Mouse (Mus musculus) midbrain, postnatal 0 days (tissue): ENCODE results near the gene Stil. TPM values are rescaled to one million over a fixed set of nuclear protein-coding genes. Genes with fewer than 3 reads are reported as not detected.

Source experiments
- ATAC-seq: fragments of 200-750 bp; cut with Nextera tagmentation; 2 replicates; pipeline ENCODE4 v1.8.0; 2017; ENCODE audit warnings: moderate number of reproducible peaks, mild to moderate bottlenecking, moderate TSS enrichment, moderate library complexity; ENCODE audit not compliant: low FRiP score
- DNase-seq: peaks from one replicate; pipeline ENCODE4 v3.0.0-alpha.2; 2015; ENCODE audit warnings: low spot score
- H3K27ac ChIP-seq: fragments of 300-500 bp; sonication (generic); 2 replicates; pipeline ENCODE4 v1.5.1; 2014; ENCODE audit warnings: low read depth, mild to moderate bottlenecking, low read length, mixed read lengths
- H3K27me3 ChIP-seq: fragments of 300-500 bp; sonication (generic); 2 replicates; pipeline ENCODE4 v1.6.1; 2014; ENCODE audit warnings: low read length, control low read depth, mixed read lengths; ENCODE audit not compliant: insufficient read depth
- H3K36me3 ChIP-seq: fragments of 300-500 bp; sonication (generic); 2 replicates; pipeline ENCODE4 v1.6.1; 2014; ENCODE audit warnings: low read length, control low read depth, mixed read lengths; ENCODE audit not compliant: insufficient read depth
- H3K4me1 ChIP-seq: fragments of 300-500 bp; sonication (generic); 2 replicates; pipeline ENCODE4 v1.6.1; 2014; ENCODE audit warnings: mild to moderate bottlenecking, control low read depth, antibody characterized with exemption, low read length, mixed read lengths; ENCODE audit not compliant: insufficient read depth
- H3K4me2 ChIP-seq: fragments of 300-500 bp; sonication (generic); 2 replicates; pipeline ENCODE4 v1.6.1; 2014; ENCODE audit warnings: low read depth, mild to moderate bottlenecking, low read length, mixed read lengths; ENCODE audit not compliant: poor library complexity, severe bottlenecking
- H3K4me3 ChIP-seq: fragments of 300-500 bp; sonication (generic); 2 replicates; pipeline ENCODE4 v1.5.1; 2014; ENCODE audit warnings: low read depth, mild to moderate bottlenecking, low read length, moderate library complexity
- H3K9ac ChIP-seq: fragments of 300-500 bp; sonication (generic); replicated peaks from 2 replicates; pipeline ENCODE4 v1.6.1; 2014; ENCODE audit warnings: mild to moderate bottlenecking, low read length, moderate library complexity, mixed read lengths; ENCODE audit not compliant: poor library complexity, severe bottlenecking
- H3K9me3 ChIP-seq: fragments of 300-500 bp; sonication (generic); 2 replicates; pipeline ENCODE4 v1.6.1; 2016; ENCODE audit warnings: low read length, control low read depth
- CTCF ChIP-seq: IDR thresholded peaks from 2 replicates; pipeline ENCODE4 v1.5.1; 2016; ENCODE audit warnings: antibody characterized with exemption, mild to moderate bottlenecking
- WGBS: fragments of 180-500 bp; shearing (Covaris S2); extraction: QIAGEN DNeasy Blood & Tissue Kit; methylation state at CpG from one replicate; pipeline ENCODE4 v1.1.7; 2014; 5-methylcytosine and 5-hydroxymethylcytosine counted together
- polyA plus RNA-seq: library from polyadenylated mRNA; unstranded; fragments of >200 nt; fragmentation: Nextera tagmentation; extraction: Ambion mirVana; gene quantifications from 2 replicates; pipeline ENCODE4 v1.2.1, GENCODE M21; 2015
- total RNA-seq: library from RNA; depleted of rRNA; stranded (reverse); fragments of >200 nt; gene quantifications from 2 replicates; pipeline ENCODE4 v1.2.3, GENCODE M21; 2014

Gene Stil
- total and polyA plus RNA-seq, 2 experiments from 2014 or later, result 1.4 to 1.9 TPM

DNA sequence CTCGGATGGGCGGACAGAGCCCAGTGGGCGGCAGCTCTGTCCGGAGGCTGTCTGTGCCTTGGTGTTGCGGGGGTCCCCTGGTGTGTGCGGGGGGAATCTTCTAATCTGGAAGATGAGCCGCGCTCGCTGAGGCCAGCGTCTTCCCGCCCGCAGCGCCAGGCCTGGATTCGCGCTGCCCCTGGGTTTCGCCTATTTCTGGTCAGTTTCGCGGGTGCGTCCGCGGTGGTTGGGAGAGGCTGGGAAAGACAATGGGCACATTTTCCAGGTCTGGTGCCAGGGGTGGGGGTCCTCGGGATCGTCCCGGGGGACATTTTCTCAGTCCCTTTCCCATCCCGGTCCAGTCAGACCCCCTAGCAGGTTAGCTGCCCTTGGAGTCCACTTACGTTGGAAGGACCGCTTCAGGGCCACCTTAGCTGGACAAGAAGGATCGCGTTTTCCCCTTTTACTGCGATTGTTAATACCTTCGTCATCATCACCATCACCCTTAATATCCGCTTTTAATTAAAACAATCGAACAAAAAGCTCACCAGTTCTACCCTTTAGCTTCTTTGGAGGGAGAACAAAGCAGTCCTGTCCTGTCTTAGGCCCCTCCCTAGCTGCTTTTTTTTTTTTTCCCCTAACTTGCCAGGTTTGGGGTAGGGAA lies 57.8 kb downstream of the Stil start:
- no peak for TF ChIP-seq CTCF
- Histone ChIP-seq H3K27me3 (peaks cover 44% of the 10 kb centered on the region), H3K4me3 (peak overlapping the region; percentile 42), H3K9ac (peak overlapping the region; percentile 69), H3K9me3 (no peaks in the 10 kb centered on the region), H3K4me1 (0 out of 2 replicates have a peak, but pooled peaks cover under 1% of the 10 kb centered on the region), H3K4me2 (peak overlapping the region; percentile 46), H3K36me3 (no peaks in the 10 kb centered on the region), H3K27ac (peak overlapping the region; percentile 84)
- under 1% methylated on average over 33 of the region's 33 CpGs for WGBS
- DNase-seq (no peak), ATAC-seq (peak; percentile 41; the same call in 1 of the 2 replicates)

GRCm38 (mm10) chr4:115058317-115058761 lies 58.4 kb downstream of the Stil start:
- H3K9ac ChIP-seq, result peak overlapping the region; percentile 69
- DNase-seq, result no peak
- peak overlapping the region; percentile 46 for H3K4me2 ChIP-seq

GRCm38 (mm10) chr4:115058871-115059590 lies 59.1 kb downstream of the Stil start:
- no peaks in the 10 kb centered on the region for H3K4me1 ChIP-seq
- no peaks in the 10 kb centered on the region for H3K36me3 ChIP-seq
- DNase-seq (no peak), ATAC-seq (no peak)
- peaks cover 41% of the 10 kb centered on the region for H3K27me3 ChIP-seq
- peak overlapping the region; percentile 42 for H3K4me3 ChIP-seq
- H3K9ac ChIP-seq, result peak overlapping the region; percentile 20
- WGBS, result 1% methylated on average over 23 of the region's 23 CpGs
- TF ChIP-seq CTCF, result no peak
- peak overlapping the region; percentile 84 for H3K27ac ChIP-seq
- H3K4me2 ChIP-seq, result peak overlapping the region; percentile 46
- H3K9me3 ChIP-seq, result no peaks in the 10 kb centered on the region

More at GRCm38 (mm10) chr4:115058317-115058761, 58.4 kb downstream of the Stil start:
- peak overlapping the region; percentile 84 for H3K27ac ChIP-seq
- no peaks in the 10 kb centered on the region for H3K4me1 ChIP-seq
- ATAC-seq, result no peak
- peaks cover 44% of the 10 kb centered on the region for H3K27me3 ChIP-seq
- 1% methylated on average over 20 of the region's 20 CpGs for WGBS
- H3K9me3 ChIP-seq, result no peaks in the 10 kb centered on the region
- no peak for TF ChIP-seq CTCF
- no peaks in the 10 kb centered on the region for H3K36me3 ChIP-seq
- H3K4me3 ChIP-seq, result peak overlapping the region; percentile 42

DNA sequence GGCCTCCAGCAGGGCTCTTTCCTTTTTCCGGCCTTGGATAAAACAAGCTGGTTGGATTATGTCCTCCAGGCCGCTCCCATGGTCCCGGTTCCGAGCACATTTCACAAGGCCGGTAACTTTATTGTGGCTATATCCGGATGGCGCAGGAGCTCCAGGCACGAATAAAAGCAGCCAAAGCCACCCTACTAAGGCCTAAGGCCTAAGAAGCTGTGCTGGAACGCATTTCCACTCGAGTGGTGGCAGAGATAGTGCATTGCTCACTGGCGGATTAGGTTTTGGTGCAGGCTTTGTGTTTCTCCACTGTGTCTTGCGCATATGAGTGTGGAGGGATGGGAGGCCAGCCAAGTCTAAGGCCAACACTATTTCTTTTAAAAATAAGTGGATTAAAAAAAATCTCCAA lies 59.9 kb downstream of the Stil start:
- Histone ChIP-seq H3K9me3 (no peaks in the 10 kb centered on the region), H3K4me3 (peak overlapping the region; percentile 42), H3K4me1 (no peaks in the 10 kb centered on the region), H3K9ac (peak overlapping the region; percentile 40), H3K36me3 (no peaks in the 10 kb centered on the region), H3K4me2 (peak overlapping the region; percentile 46), H3K27me3 (peaks cover 35% of the 10 kb centered on the region), H3K27ac (peak overlapping the region; percentile 84)
- 12% methylated on average over 12 of the region's 12 CpGs for WGBS
- TF ChIP-seq CTCF, result no peak
- no peak for ATAC-seq
- DNase-seq, result no peak

GRCm38 (mm10) chr4:115060753-115061152 lies 60.8 kb downstream of the Stil start:
- no peak for TF ChIP-seq CTCF
- WGBS, result 7% methylated on average over 3 of the region's 3 CpGs
- Histone ChIP-seq H3K4me3 (peak overlapping the region; percentile 42), H3K36me3 (no peaks in the 10 kb centered on the region), H3K4me2 (peak overlapping the region; percentile 46), H3K9me3 (no peaks in the 10 kb centered on the region), H3K27ac (peak overlapping the region; percentile 84), H3K27me3 (peaks cover 34% of the 10 kb centered on the region), H3K4me1 (no peaks in the 10 kb centered on the region), H3K9ac (0 out of 2 replicates have a peak overlapping the region, but pooled peaks have one; percentile 40)
- ATAC-seq (no peak), DNase-seq (no peak)

DNA sequence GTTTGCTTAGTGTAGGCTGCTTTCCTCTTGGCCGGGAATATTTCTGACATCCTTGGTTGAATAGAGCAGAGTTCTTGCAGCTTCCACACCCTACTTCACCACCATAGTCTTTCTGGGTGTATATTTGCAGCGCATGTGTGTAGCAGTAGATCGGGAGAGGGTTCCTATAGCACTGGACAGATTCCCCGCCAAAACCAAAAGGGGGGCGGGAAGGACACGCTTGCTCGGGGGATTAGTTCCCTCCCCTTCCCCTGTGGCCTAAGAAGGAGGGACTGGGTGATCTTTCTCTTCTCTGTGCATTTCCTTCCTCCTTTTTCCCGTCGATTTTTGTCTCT lies 62.5 kb downstream of the Stil start:
- H3K27me3 ChIP-seq, result peaks cover 40% of the 10 kb centered on the region
- no peaks in the 10 kb centered on the region for H3K9me3 ChIP-seq
- peak overlapping the region; percentile 58 for H3K4me3 ChIP-seq
- no peaks in the 10 kb centered on the region for H3K4me1 ChIP-seq
- H3K36me3 ChIP-seq, result no peaks in the 10 kb centered on the region
- ATAC-seq (no peak), DNase-seq (no peak)
- under 1% methylated on average over 9 of the region's 9 CpGs for WGBS
- H3K9ac ChIP-seq, result peak overlapping the region; percentile 72
- no peak for TF ChIP-seq CTCF
- H3K4me2 ChIP-seq, result peak overlapping the region; percentile 74
- H3K27ac ChIP-seq, result peak overlapping the region; percentile 19
